Mouse (Mus musculus): Measurements from ENCODE around the gene Ptpdc1. TPM values are rescaled to one million over a fixed set of nuclear protein-coding genes. Genes with fewer than 3 reads are reported as not detected.
A peak's percentile ranks its signal among the peaks of the same experiment; 100 is the strongest.

The Ptpdc1 gene
- total RNA-seq, 2 experiments from 2014 or later: 4.5 to 4.8 TPM

- ATAC-seq (replicated peaks; ENCODE audit: low FRiP score, low TSS enrichment, poor library complexity, severe bottlenecking): no peak
Observed at GRCm38 (mm10) chr13:48658588-48659253, 33.3 kb upstream of the Ptpdc1 start.

DNA sequence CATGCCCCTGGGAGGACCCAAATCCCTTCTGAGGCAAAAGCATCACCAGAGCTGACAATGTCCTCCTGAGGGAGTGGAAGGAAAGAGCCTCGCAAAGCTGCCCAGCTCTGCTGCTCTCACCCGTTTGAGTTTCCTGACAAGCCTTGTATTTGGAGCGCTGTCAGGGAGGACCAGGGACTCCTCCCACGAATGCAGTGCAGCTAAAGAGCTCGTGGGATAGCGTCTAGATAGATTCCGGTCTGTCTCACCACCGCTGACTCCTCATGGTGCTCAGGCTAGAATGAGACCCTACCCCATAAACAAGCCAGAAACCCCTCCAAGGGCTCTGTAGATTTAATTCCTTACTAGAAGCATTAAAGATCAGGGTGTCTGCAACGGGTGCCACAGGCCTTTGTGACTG, 32.3 kb upstream of the Ptpdc1 start:
- no peak for ATAC-seq (replicated peaks; ENCODE audit: low FRiP score, low TSS enrichment, poor library complexity, severe bottlenecking)

GRCm38 (mm10) chr13:48655637-48656036, 30.2 kb upstream of the Ptpdc1 start:
- ATAC-seq (replicated peaks; ENCODE audit: low FRiP score, low TSS enrichment, poor library complexity, severe bottlenecking): no peak

GRCm38 (mm10) chr13:48653788-48654770, 28.6 kb upstream of the Ptpdc1 start:
- ATAC-seq (replicated peaks; ENCODE audit: low FRiP score, low TSS enrichment, poor library complexity, severe bottlenecking): 0 out of 2 replicates have a peak, but pooled peaks have one; percentile 31

DNA sequence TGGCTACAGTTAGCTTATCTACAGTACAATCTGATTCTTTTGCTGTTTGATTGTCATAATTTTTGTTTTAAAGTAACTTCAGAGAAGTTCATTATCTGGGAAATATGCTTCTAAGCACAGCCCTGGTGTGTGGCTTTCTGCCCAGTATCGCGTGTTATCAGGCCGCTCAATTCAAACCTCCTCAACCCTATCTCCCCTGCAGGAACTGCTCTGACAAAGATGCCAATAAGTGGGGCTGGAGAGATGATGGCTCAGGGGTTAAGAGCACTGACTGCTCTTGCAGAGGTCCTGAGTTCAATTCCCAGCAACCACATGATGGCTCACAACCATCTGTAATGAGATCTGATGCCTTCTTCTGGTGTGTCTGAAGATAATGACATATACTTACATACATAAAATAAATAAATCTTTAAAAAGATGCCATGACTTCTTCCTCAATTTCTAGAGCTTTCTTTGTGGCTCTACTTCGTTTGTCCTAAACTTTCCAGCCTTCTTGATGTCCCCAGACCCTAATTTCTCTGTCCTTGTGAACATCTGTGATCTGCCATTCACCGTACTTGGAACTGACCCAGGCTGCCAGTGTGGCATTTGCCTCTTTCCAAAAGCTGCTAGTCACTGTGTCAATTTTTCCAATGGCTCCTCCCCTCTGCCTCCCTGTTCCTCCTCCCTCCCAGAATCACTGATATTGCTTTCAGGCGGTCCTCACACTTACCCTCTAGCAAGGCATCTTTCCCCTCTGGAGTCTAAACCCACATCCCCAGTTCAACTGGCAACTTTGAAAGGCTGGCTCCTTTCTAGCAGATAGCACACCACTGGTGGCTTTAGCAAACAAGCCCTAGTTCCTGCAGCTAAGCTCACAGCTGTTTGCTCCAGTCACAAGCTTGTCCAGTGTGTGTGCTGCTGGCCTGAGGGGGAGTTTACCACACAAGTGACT, 25.9 kb upstream of the Ptpdc1 start:
- ATAC-seq (replicated peaks; ENCODE audit: low FRiP score, low TSS enrichment, poor library complexity, severe bottlenecking): peak; percentile 83

GRCm38 (mm10) chr13:48650615-48651014, 25.2 kb upstream of the Ptpdc1 start:
- ATAC-seq (replicated peaks; ENCODE audit: low FRiP score, low TSS enrichment, poor library complexity, severe bottlenecking): peak; percentile 71

GRCm38 (mm10) chr13:48646696-48647095, 21.2 kb upstream of the Ptpdc1 start:
- no peak for ATAC-seq (replicated peaks; ENCODE audit: low FRiP score, low TSS enrichment, poor library complexity, severe bottlenecking)

GRCm38 (mm10) chr13:48643991-48644390, 18.5 kb upstream of the Ptpdc1 start:
- no peak for ATAC-seq (replicated peaks; ENCODE audit: low FRiP score, low TSS enrichment, poor library complexity, severe bottlenecking)

DNA sequence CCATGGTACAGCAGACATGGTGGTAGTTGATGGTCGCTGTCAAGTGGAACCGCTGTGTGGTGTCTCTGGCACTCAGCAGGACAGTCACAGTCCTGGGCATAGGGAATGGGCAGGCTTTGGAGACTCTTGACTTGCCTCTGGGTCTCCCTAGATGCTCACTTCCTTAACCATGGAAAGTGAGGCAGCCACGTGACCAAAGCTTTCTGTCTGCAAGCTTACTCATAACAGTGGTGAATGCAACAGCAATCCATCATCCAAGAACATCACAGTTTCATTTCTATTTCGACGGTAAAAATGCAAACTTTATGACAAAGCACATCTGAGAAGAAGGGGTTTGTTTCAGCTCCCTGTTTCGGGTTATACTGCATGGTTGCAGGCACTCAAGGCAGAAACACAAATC, 17.6 kb upstream of the Ptpdc1 start:
- no peak for ATAC-seq (replicated peaks; ENCODE audit: low FRiP score, low TSS enrichment, poor library complexity, severe bottlenecking)

- ATAC-seq (replicated peaks; ENCODE audit: low FRiP score, low TSS enrichment, poor library complexity, severe bottlenecking): peak; percentile 84; the same call in 1 of the 2 replicates
Observed at GRCm38 (mm10) chr13:48639570-48639969, 14.1 kb upstream of the Ptpdc1 start.

GRCm38 (mm10) chr13:48637706-48638105, 12.2 kb upstream of the Ptpdc1 start:
- no peak for ATAC-seq (replicated peaks; ENCODE audit: low FRiP score, low TSS enrichment, poor library complexity, severe bottlenecking)

GRCm38 (mm10) chr13:48631691-48632090, 6.2 kb upstream of the Ptpdc1 start:
- ATAC-seq (replicated peaks; ENCODE audit: low FRiP score, low TSS enrichment, poor library complexity, severe bottlenecking): no peak

DNA sequence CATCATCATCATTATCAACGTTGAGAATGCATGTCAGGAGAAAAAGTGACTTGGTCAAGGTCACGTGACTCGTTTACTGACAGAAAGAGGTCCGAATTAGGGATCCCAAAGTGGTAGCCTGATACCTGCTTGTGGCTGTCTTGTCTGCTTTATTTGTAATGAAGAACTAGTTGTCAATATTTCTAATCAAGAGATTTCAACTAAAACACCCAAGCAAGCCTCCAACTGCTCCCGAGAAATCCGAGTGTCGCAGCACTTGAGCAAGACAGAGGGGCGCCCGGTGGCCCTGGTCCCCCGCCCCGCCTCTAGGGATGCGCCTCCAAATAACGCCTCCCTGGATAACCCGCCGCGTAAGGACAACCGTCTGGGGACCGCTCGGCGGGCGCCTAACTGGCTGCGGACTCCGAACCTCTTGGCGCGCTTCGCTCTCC, 481 bp downstream of the Ptpdc1 start:
- no peak for ATAC-seq (replicated peaks; ENCODE audit: low FRiP score, low TSS enrichment, poor library complexity, severe bottlenecking)

GRCm38 (mm10) chr13:48618890-48619289, 6.6 kb downstream of the Ptpdc1 start:
- no peak for ATAC-seq (replicated peaks; ENCODE audit: low FRiP score, low TSS enrichment, poor library complexity, severe bottlenecking)

DNA sequence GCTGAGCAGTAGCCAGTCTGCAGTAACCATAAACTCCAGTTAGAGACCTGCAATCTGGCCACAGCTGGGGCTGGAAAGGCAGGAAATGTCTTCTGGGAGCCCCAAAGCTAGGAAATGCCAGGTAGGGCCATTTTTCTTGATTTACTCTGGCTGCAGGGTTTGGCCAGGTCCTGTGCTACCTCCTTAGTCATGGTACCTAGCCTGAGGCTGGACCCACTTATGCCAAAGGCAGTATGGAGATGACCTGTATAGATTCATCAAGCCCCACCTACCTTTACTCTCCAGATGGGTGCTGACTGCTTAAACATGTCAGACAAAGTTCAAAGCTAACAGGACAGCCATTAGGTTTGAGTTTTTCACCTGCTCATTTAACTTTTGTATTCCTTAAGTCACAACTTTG, 7.7 kb downstream of the Ptpdc1 start:
- no peak for ATAC-seq (replicated peaks; ENCODE audit: low FRiP score, low TSS enrichment, poor library complexity, severe bottlenecking)

- no peak for ATAC-seq (replicated peaks; ENCODE audit: low FRiP score, low TSS enrichment, poor library complexity, severe bottlenecking)
Observed at GRCm38 (mm10) chr13:48614525-48614924, 10.9 kb downstream of the Ptpdc1 start.

DNA sequence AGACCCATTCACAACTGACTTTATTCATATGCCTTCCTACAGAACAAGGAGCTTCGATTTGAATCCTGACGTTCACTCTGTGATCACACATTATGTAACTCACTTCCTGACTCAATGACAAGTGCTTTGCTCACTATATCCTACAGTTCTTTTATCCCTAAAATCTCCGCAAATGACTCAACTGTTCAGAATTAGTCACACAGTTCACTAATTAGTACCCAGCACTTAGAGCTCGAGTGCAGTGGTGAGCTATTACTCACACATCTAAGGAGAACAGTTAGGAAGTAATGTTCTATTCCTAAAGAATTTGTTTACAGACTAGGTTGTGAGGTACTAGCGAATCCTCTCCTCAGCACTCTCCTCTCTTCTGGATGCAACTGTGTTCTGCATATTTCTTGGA, 16.4 kb downstream of the Ptpdc1 start:
- no peak for ATAC-seq (replicated peaks; ENCODE audit: low FRiP score, low TSS enrichment, poor library complexity, severe bottlenecking)

DNA sequence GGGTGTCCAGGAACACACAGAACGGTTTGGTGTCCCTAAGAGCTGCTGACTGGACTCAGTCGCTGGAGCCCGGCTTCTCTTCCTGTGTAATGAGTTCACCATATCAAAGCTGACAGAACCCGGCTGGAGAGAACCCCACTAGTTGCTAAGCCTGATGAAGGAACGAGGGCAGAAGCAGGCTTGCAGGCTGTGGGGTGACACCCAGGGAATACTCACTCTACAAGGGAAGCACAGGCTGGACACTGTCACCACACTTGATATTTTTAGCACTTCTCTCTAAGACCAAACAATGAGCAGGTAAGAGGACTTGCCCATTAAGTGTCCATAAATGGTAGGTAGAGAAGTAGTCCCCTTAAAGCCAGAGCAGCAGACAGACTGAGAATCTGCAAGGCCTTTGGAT, 20.9 kb downstream of the Ptpdc1 start:
- ATAC-seq (replicated peaks; ENCODE audit: low FRiP score, low TSS enrichment, poor library complexity, severe bottlenecking): no peak

GRCm38 (mm10) chr13:48603296-48603695, 22.2 kb downstream of the Ptpdc1 start:
- ATAC-seq (replicated peaks; ENCODE audit: low FRiP score, low TSS enrichment, poor library complexity, severe bottlenecking): no peak
